In the genomic region with DNA sequence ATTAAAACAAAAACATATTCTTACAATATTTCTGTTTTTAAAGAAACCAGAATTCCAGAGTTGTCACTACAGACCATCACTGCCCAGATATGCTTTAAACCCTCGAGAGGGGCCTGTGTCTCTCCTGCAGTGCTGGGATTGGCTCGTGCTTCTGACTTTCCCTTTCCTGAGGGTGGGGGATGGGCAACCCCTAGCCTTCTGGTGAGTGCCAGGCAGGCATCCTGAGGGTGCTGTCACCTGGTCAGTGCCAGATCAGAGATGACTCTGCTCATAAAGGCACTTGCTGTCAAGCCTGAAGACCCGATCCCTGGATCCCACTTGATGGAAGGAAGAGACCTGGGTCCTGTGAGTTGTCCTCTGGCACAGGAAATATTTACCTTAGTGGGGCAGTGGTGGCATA, we compare ENCODE assay signal across 14 mouse cellular contexts. TPM values are rescaled to one million over a fixed set of nuclear protein-coding genes. Genes with fewer than 3 reads are reported as not detected.
DNase-seq lines count a peak whose midpoint lies in the region; ATAC-seq and TF ChIP-seq lines count a peak whose summit lies in the region.
"Had no signal": no experiment of that assay in that cellular context is flagged by ENCODE, and none has a peak within 500 bp of the region (broad histone marks: within the 10 kb centered on the region; RNA-seq: fewer than 3 reads in every experiment).

No protein-coding gene starts in this region.

- peak overlapping the region; percentile 37; the same call in 1 of the 2 replicates for H3K27ac ChIP-seq in hindbrain, embryonic 10.5 days
- no peak overlapping the region; the same call in 1 of the 2 replicates for H3K27ac ChIP-seq in hindbrain, embryonic 12.5 days
- H3K27ac ChIP-seq in hindbrain, postnatal 0 days = peak overlapping the region; percentile 69; the same call in 1 of the 2 replicates
- H3K27ac ChIP-seq: embryonic facial prominence, embryonic 12.5 days; intestine, embryonic 15.5 days had no signal

- H3K36me3 ChIP-seq in hindbrain, embryonic 10.5 days = peaks cover 7% of the 10 kb centered on the region; the same call in 1 of the 2 replicates
- no peaks in the 10 kb centered on the region for H3K36me3 ChIP-seq in hindbrain, embryonic 12.5 days
- no peaks in the 10 kb centered on the region for H3K36me3 ChIP-seq in hindbrain, postnatal 0 days (ENCODE audit: insufficient read depth, low read length)
- H3K36me3 ChIP-seq: embryonic facial prominence, embryonic 12.5 days; forebrain, embryonic 12.5 days; intestine, embryonic 15.5 days had no signal

- no peaks in the 10 kb centered on the region for H3K9me3 ChIP-seq in hindbrain, embryonic 10.5 days
- no peaks in the 10 kb centered on the region for H3K9me3 ChIP-seq in hindbrain, embryonic 12.5 days (replicated peaks)
- no peaks in the 10 kb centered on the region for H3K9me3 ChIP-seq in hindbrain, postnatal 0 days (ENCODE audit: low read length)
- H3K9me3 ChIP-seq: embryonic facial prominence, embryonic 12.5 days; forebrain, embryonic 12.5 days; intestine, embryonic 15.5 days; liver, embryonic 13.5 days had no signal

- no peak for ATAC-seq in hindbrain, embryonic 12.5 days (ENCODE audit: low FRiP score)
- ATAC-seq in hindbrain, postnatal 0 days = no peak
- no peak for ATAC-seq in erythroid progenitor cell, adult 5-6 weeks (replicated peaks; ENCODE audit: low FRiP score, poor library complexity, severe bottlenecking)
- ATAC-seq: intestine, embryonic 15.5 days had no signal

- no peak overlapping the region for H3K4me3 ChIP-seq in hindbrain, embryonic 10.5 days
- no peak overlapping the region for H3K4me3 ChIP-seq in hindbrain, embryonic 12.5 days
- no peak overlapping the region for H3K4me3 ChIP-seq in hindbrain, postnatal 0 days (ENCODE audit: low read length)
- H3K4me3 ChIP-seq: embryonic facial prominence, embryonic 12.5 days; forebrain, embryonic 12.5 days; intestine, embryonic 15.5 days; liver, embryonic 13.5 days had no signal

- H3K4me2 ChIP-seq in hindbrain, embryonic 12.5 days (replicated peaks) = no peak overlapping the region
- H3K4me2 ChIP-seq in hindbrain, postnatal 0 days (ENCODE audit: low read depth, low read length) = no peak overlapping the region
- H3K4me2 ChIP-seq: embryonic facial prominence, embryonic 12.5 days; forebrain, embryonic 12.5 days; intestine, embryonic 15.5 days; liver, embryonic 13.5 days had no signal

- 48% methylated on average over 3 of the region's 3 CpGs for WGBS in hindbrain, embryonic 10.5 days
- WGBS in hindbrain, embryonic 12.5 days = 48% methylated on average over 3 of the region's 3 CpGs
- 28% methylated on average over 3 of the region's 3 CpGs for WGBS in hindbrain, postnatal 0 days

- no peak for TF ChIP-seq CTCF in hindbrain, postnatal 0 days (IDR thresholded peaks at IDR 0.05; ENCODE audit: low read depth)

- H3K27me3 ChIP-seq in hindbrain, embryonic 10.5 days (ENCODE audit: insufficient read depth, poor library complexity, severe bottlenecking) = no peaks in the 10 kb centered on the region
- no peaks in the 10 kb centered on the region for H3K27me3 ChIP-seq in hindbrain, embryonic 12.5 days
- no peaks in the 10 kb centered on the region for H3K27me3 ChIP-seq in hindbrain, postnatal 0 days (ENCODE audit: insufficient read depth, low read length)
- H3K27me3 ChIP-seq: embryonic facial prominence, embryonic 12.5 days; forebrain, embryonic 12.5 days; intestine, embryonic 15.5 days; liver, embryonic 13.5 days had no signal

- DNase-seq in cerebellum, adult 11-12 months = peak; percentile 72
- DNase-seq in cerebellum, adult 11 months = no peak
- no peak for DNase-seq in hindbrain, embryonic 10.5 days (ENCODE audit: low spot score)
- peak; percentile 29 for DNase-seq in lung, postnatal 10 days
- DNase-seq in lung, adult 18-20 months = no peak
- no peak for DNase-seq in hindbrain, postnatal 0 days (ENCODE audit: low spot score)
- DNase-seq: adrenal gland, postnatal 10 days; liver, embryonic 13.5 days; lung, postnatal 36 days had no signal

- peaks cover 90% of the 10 kb centered on the region for H3K4me1 ChIP-seq in hindbrain, embryonic 10.5 days (replicated peaks)
- H3K4me1 ChIP-seq in hindbrain, embryonic 12.5 days = peaks cover 76% of the 10 kb centered on the region
- H3K4me1 ChIP-seq in hindbrain, postnatal 0 days (ENCODE audit: insufficient read depth, low read length) = peaks cover 56% of the 10 kb centered on the region

- H3K9ac ChIP-seq in hindbrain, embryonic 12.5 days = no peak overlapping the region
- no peak overlapping the region for H3K9ac ChIP-seq in hindbrain, postnatal 0 days (replicated peaks; ENCODE audit: low read length)
- H3K9ac ChIP-seq: embryonic facial prominence, embryonic 12.5 days; forebrain, embryonic 12.5 days; intestine, embryonic 15.5 days had no signal

RNA-seq across cellular contexts. Expression of gene Prrc2b, which starts 26.0 kb away (rescaled TPM):
- polyA plus RNA-seq in hindbrain, embryonic 10.5 days (2016; fragmentation: Nextera tagmentation; extraction: Ambion mirVana) = 55.6 and 68.9 TPM in 2 replicates
- 111 and 114 TPM in 2 replicates for polyA plus RNA-seq in hindbrain, embryonic 12.5 days (2016; fragmentation: Nextera tagmentation; extraction: Ambion mirVana)
- 188 and 206 TPM in 2 replicates for total RNA-seq in hindbrain, postnatal 0 days (2014; rRNA removed)
- 44.8 and 55.9 TPM in 2 replicates for polyA plus RNA-seq in hindbrain, postnatal 0 days (2015; fragmentation: Nextera tagmentation; extraction: Ambion mirVana)
- 19.1 and 26.4 TPM in 2 replicates for total RNA-seq in erythroid progenitor cell, adult 5-6 weeks (2015; ENCODE audit: low replicate concordance)
- total RNA-seq in erythroid progenitor cell, adult 5-6 weeks (2017; ENCODE audit: low replicate concordance) = 11.1 and 25.3 TPM in 2 replicates

RNA-seq across cellular contexts. Expression of gene Pomt1, which starts 59.5 kb away (rescaled TPM):
- polyA plus RNA-seq in hindbrain, embryonic 10.5 days (2016; fragmentation: Nextera tagmentation; extraction: Ambion mirVana) = 27.1 and 27.2 TPM in 2 replicates
- 25.5 and 25.9 TPM in 2 replicates for polyA plus RNA-seq in hindbrain, embryonic 12.5 days (2016; fragmentation: Nextera tagmentation; extraction: Ambion mirVana)
- total RNA-seq in hindbrain, postnatal 0 days (2014; rRNA removed) = 41.2 and 41.8 TPM in 2 replicates
- polyA plus RNA-seq in hindbrain, postnatal 0 days (2015; fragmentation: Nextera tagmentation; extraction: Ambion mirVana) = 18.0 and 19.4 TPM in 2 replicates
- 14.1 and 23.1 TPM in 2 replicates for total RNA-seq in erythroid progenitor cell, adult 5-6 weeks (2015; ENCODE audit: low replicate concordance)
- 18.0 and 36.3 TPM in 2 replicates for total RNA-seq in erythroid progenitor cell, adult 5-6 weeks (2017; ENCODE audit: low replicate concordance)

Comparison
In these comparisons a context has a peak if more than half of its experiments do, and no peak if none do; other contexts are left out.
1. DNase-seq: peak in cerebellum, adult 11-12 months (single experiment) and lung, postnatal 10 days (single experiment); none in cerebellum, adult 11 months (single experiment), hindbrain, embryonic 10.5 days (single experiment), lung, adult 18-20 months (0 of 2) and hindbrain, postnatal 0 days (single experiment).